Mouse (Mus musculus): ENCODE data around the gene Foxc1. TPM values are rescaled to one million over a fixed set of nuclear protein-coding genes. Genes with fewer than 3 reads are reported as not detected.
A peak's percentile ranks its signal among the peaks of the same experiment; 100 is the strongest.

Foxc1 gene
- polyA plus RNA-seq, 1 experiment from 2014 or later: 0.63 TPM

GRCm38 (mm10) chr13:31819664-31820405 is 13.4 kb downstream of the Foxc1 start:
- TF ChIP-seq CTCF (IDR thresholded peaks at IDR 0.05; ENCODE audit: low read depth): no peak
- Histone ChIP-seq H3K9ac (no peak overlapping the region), H3K4me3 (ENCODE audit: low read depth, low read length) (no peak overlapping the region), H3K4me1 (ENCODE audit: insufficient read depth) (peaks cover 6% of the 10 kb centered on the region; the same call in 1 of the 2 replicates), H3K27me3 (ENCODE audit: insufficient read depth, low read length) (peaks cover 40% of the 10 kb centered on the region), H3K36me3 (ENCODE audit: insufficient read depth) (no peaks in the 10 kb centered on the region), H3K9me3 (ENCODE audit: low read depth, low read length) (no peaks in the 10 kb centered on the region), H3K27ac (ENCODE audit: low read depth) (no peak overlapping the region), H3K4me2 (no peak overlapping the region)
- WGBS: 46% methylated on average over 14 of the region's 14 CpGs
- DNase-seq (no peak), ATAC-seq (ENCODE audit: insufficient read depth) (no peak)

GRCm38 (mm10) chr13:31820587-31821017 is 14.2 kb downstream of the Foxc1 start:
- H3K27ac ChIP-seq (ENCODE audit: low read depth): no peak overlapping the region
- ATAC-seq (ENCODE audit: insufficient read depth) (peak; percentile 80; the same call in 1 of the 2 replicates), DNase-seq (peak; percentile 56)
- peak overlapping the region; percentile 24 for H3K4me3 ChIP-seq (ENCODE audit: low read depth, low read length)
- no peak for TF ChIP-seq CTCF (IDR thresholded peaks at IDR 0.05; ENCODE audit: low read depth)
- no peaks in the 10 kb centered on the region for H3K36me3 ChIP-seq (ENCODE audit: insufficient read depth)
- no peaks in the 10 kb centered on the region for H3K9me3 ChIP-seq (ENCODE audit: low read depth, low read length)
- H3K27me3 ChIP-seq (ENCODE audit: insufficient read depth, low read length): peaks cover 32% of the 10 kb centered on the region
- 3% methylated on average over 16 of the region's 16 CpGs for WGBS
- peak overlapping the region; percentile 39; the same call in 1 of the 2 replicates for H3K9ac ChIP-seq
- H3K4me2 ChIP-seq: peak overlapping the region; percentile 58
- H3K4me1 ChIP-seq (ENCODE audit: insufficient read depth): peaks cover 6% of the 10 kb centered on the region; the same call in 1 of the 2 replicates

GRCm38 (mm10) chr13:31821050-31821449 is 14.6 kb downstream of the Foxc1 start:
- ATAC-seq (ENCODE audit: insufficient read depth) (no peak), DNase-seq (no peak)
- H3K9me3 ChIP-seq (ENCODE audit: low read depth, low read length): no peaks in the 10 kb centered on the region
- peak overlapping the region; percentile 24 for H3K4me3 ChIP-seq (ENCODE audit: low read depth, low read length)
- H3K4me2 ChIP-seq: peak overlapping the region; percentile 58
- H3K27ac ChIP-seq (ENCODE audit: low read depth): no peak overlapping the region
- H3K27me3 ChIP-seq (ENCODE audit: insufficient read depth, low read length): peaks cover 28% of the 10 kb centered on the region
- no peak for TF ChIP-seq CTCF (IDR thresholded peaks at IDR 0.05; ENCODE audit: low read depth)
- H3K4me1 ChIP-seq (ENCODE audit: insufficient read depth): peaks cover 6% of the 10 kb centered on the region; the same call in 1 of the 2 replicates
- WGBS: 27% methylated on average over 6 of the region's 6 CpGs
- no peaks in the 10 kb centered on the region for H3K36me3 ChIP-seq (ENCODE audit: insufficient read depth)
- H3K9ac ChIP-seq: peak overlapping the region; percentile 39; the same call in 1 of the 2 replicates

GRCm38 (mm10) chr13:31823316-31823715 is 16.9 kb downstream of the Foxc1 start:
- ATAC-seq (ENCODE audit: insufficient read depth): no peak
- no peak overlapping the region for H3K9ac ChIP-seq
- H3K27ac ChIP-seq (ENCODE audit: low read depth): no peak overlapping the region
- no peak overlapping the region for H3K4me3 ChIP-seq (ENCODE audit: low read depth, low read length)
- no peaks in the 10 kb centered on the region for H3K36me3 ChIP-seq (ENCODE audit: insufficient read depth)
- 30% methylated on average over 5 of the region's 5 CpGs for WGBS
- TF ChIP-seq CTCF (IDR thresholded peaks at IDR 0.05; ENCODE audit: low read depth): no peak
- peaks cover 6% of the 10 kb centered on the region; the same call in 1 of the 2 replicates for H3K4me1 ChIP-seq (ENCODE audit: insufficient read depth)
- no peaks in the 10 kb centered on the region for H3K9me3 ChIP-seq (ENCODE audit: low read depth, low read length)
- H3K4me2 ChIP-seq: no peak overlapping the region
- H3K27me3 ChIP-seq (ENCODE audit: insufficient read depth, low read length): peaks cover 28% of the 10 kb centered on the region
- peak; percentile 32 for DNase-seq

GRCm38 (mm10) chr13:31825180-31825579 is 18.7 kb downstream of the Foxc1 start:
- DNase-seq: no peak
- peaks cover 14% of the 10 kb centered on the region for H3K27me3 ChIP-seq (ENCODE audit: insufficient read depth, low read length)
- no peak for TF ChIP-seq CTCF (IDR thresholded peaks at IDR 0.05; ENCODE audit: low read depth)
- no peak overlapping the region for H3K4me2 ChIP-seq
- WGBS: 88% methylated on average over 1 of the region's 1 CpGs
- H3K9ac ChIP-seq: no peak overlapping the region
- no peak overlapping the region for H3K27ac ChIP-seq (ENCODE audit: low read depth)
- peaks cover 6% of the 10 kb centered on the region; the same call in 1 of the 2 replicates for H3K4me1 ChIP-seq (ENCODE audit: insufficient read depth)
- no peak for ATAC-seq (ENCODE audit: insufficient read depth)
- no peaks in the 10 kb centered on the region for H3K9me3 ChIP-seq (ENCODE audit: low read depth, low read length)
- no peaks in the 10 kb centered on the region for H3K36me3 ChIP-seq (ENCODE audit: insufficient read depth)
- H3K4me3 ChIP-seq (ENCODE audit: low read depth, low read length): no peak overlapping the region

- Histone ChIP-seq H3K4me2 (no peak overlapping the region), H3K36me3 (ENCODE audit: insufficient read depth) (no peaks in the 10 kb centered on the region), H3K9me3 (ENCODE audit: low read depth, low read length) (no peaks in the 10 kb centered on the region), H3K4me1 (ENCODE audit: insufficient read depth) (no peaks in the 10 kb centered on the region), H3K27me3 (ENCODE audit: insufficient read depth, low read length) (peaks cover 10% of the 10 kb centered on the region), H3K4me3 (ENCODE audit: low read depth, low read length) (no peak overlapping the region), H3K9ac (no peak overlapping the region), H3K27ac (ENCODE audit: low read depth) (no peak overlapping the region)
- no peak for TF ChIP-seq CTCF (IDR thresholded peaks at IDR 0.05; ENCODE audit: low read depth)
- ATAC-seq (ENCODE audit: insufficient read depth): no peak
- DNase-seq: no peak
- WGBS: 68% methylated on average over 5 of the region's 5 CpGs
Observed at GRCm38 (mm10) chr13:31827160-31827559, 20.7 kb downstream of the Foxc1 start.

GRCm38 (mm10) chr13:31827820-31828332 is 21.4 kb downstream of the Foxc1 start:
- no peak for DNase-seq

More at GRCm38 (mm10) chr13:31827820-31828332, 21.4 kb downstream of the Foxc1 start:
- Histone ChIP-seq H3K27me3 (ENCODE audit: insufficient read depth, low read length) (peaks cover 5% of the 10 kb centered on the region), H3K9ac (no peak overlapping the region), H3K4me2 (no peak overlapping the region), H3K27ac (ENCODE audit: low read depth) (no peak overlapping the region), H3K36me3 (ENCODE audit: insufficient read depth) (no peaks in the 10 kb centered on the region), H3K9me3 (ENCODE audit: low read depth, low read length) (no peaks in the 10 kb centered on the region), H3K4me1 (ENCODE audit: insufficient read depth) (no peaks in the 10 kb centered on the region), H3K4me3 (ENCODE audit: low read depth, low read length) (no peak overlapping the region)
- 29% methylated on average over 3 of the region's 3 CpGs for WGBS
- peak; percentile 35 for TF ChIP-seq CTCF (IDR thresholded peaks at IDR 0.05; ENCODE audit: low read depth)
- ATAC-seq (ENCODE audit: insufficient read depth): no peak

Data from lung, embryonic 14.5 days (tissue).